In the genomic region with DNA sequence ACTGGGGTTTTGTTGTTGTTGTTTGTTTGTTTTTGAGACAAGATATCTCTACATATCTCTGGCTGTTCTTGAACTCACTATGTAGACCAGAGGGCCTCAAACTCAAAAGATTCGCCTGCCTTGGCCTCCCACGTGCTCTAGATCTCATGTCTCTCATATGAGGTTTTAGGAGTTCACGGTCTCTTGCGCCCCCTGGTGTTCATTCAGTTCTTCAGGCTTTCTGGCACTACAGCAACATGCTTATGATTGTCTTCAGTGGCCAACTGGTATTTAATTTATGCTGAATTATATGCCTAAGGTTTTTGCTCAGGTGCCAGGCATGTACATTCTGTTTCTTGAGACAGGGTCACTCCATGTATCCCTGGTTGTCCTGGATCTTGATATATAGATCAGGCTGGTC, we compare ENCODE assay signal across 7 mouse cellular contexts. TPM values are rescaled to one million over a fixed set of nuclear protein-coding genes. Genes with fewer than 3 reads are reported as not detected.
A peak's percentile ranks its signal among the peaks of the same experiment; 100 is the strongest.
DNase-seq lines count a peak whose midpoint lies in the region; ATAC-seq and TF ChIP-seq lines count a peak whose summit lies in the region.

No protein-coding gene starts in this region.

- H3K27me3 ChIP-seq in Patski = no peaks in the 10 kb centered on the region
- H3K27me3 ChIP-seq in forebrain, postnatal 0 days (ENCODE audit: insufficient read depth, low read length) = no peaks in the 10 kb centered on the region
- no peaks in the 10 kb centered on the region for H3K27me3 ChIP-seq in hindbrain, embryonic 16.5 days (replicated peaks; ENCODE audit: control insufficient read depth, insufficient read depth, low read length)
- H3K27me3 ChIP-seq in midbrain, embryonic 10.5 days (ENCODE audit: low read depth, poor library complexity, severe bottlenecking) = no peaks in the 10 kb centered on the region
- H3K27me3 ChIP-seq in small intestine, adult 2 months (ENCODE audit: control insufficient read depth, insufficient read depth, low read length) = no peaks in the 10 kb centered on the region

- in situ Hi-C loops in Patski (cut with MboI; ENCODE audit: low pct_unique_long_range_greater_than_20kb) = loop anchor here (5.0 to 25.0 kb wide), 2 partner anchors 160 to 530 kb away; no protein-coding TSS in a partner anchor

- H3K4me2 ChIP-seq in forebrain, postnatal 0 days (ENCODE audit: low read depth) = no peak overlapping the region
- H3K4me2 ChIP-seq in hindbrain, embryonic 16.5 days (ENCODE audit: low read length) = no peak overlapping the region

- no peak for ATAC-seq in Patski
- peak; percentile 53 for ATAC-seq in forebrain, postnatal 0 days
- ATAC-seq in hindbrain, embryonic 16.5 days = peak; percentile 53; the same call in 1 of the 2 replicates

- 2% methylated on average over 4 of the region's 4 CpGs for WGBS in forebrain, postnatal 0 days
- 2% methylated on average over 4 of the region's 4 CpGs for WGBS in hindbrain, embryonic 16.5 days
- 6% methylated on average over 4 of the region's 4 CpGs for WGBS in midbrain, embryonic 10.5 days
- 4% methylated on average over 4 of the region's 4 CpGs for WGBS in small intestine, adult 2 months

- H3K9ac ChIP-seq in forebrain, postnatal 0 days = no peak overlapping the region
- H3K9ac ChIP-seq in hindbrain, embryonic 16.5 days (ENCODE audit: low read depth, low read length) = no peak overlapping the region

- H3K27ac ChIP-seq in forebrain, postnatal 0 days (ENCODE audit: low read depth, low read length) = no peak overlapping the region
- H3K27ac ChIP-seq in hindbrain, embryonic 16.5 days (ENCODE audit: low read depth, low read length) = no peak overlapping the region
- H3K27ac ChIP-seq in left cerebral cortex, adult 2 months = no peak overlapping the region
- no peak overlapping the region for H3K27ac ChIP-seq in midbrain, embryonic 10.5 days (replicated peaks)
- no peak overlapping the region for H3K27ac ChIP-seq in small intestine, adult 2 months (ENCODE audit: insufficient read depth, low read depth, low read length)

- intact Hi-C loops in left cerebral cortex, adult 2 months (cut with DNase I) = loop anchor here (1.0 kb wide), 1 partner anchor 162 kb away; no protein-coding TSS in a partner anchor

- POLR2A ChIA-PET in Patski (lab: Charles Lee) = no interaction called here

- no peak overlapping the region for H3K4me3 ChIP-seq in forebrain, postnatal 0 days (ENCODE audit: low read depth, low read length)
- H3K4me3 ChIP-seq in hindbrain, embryonic 16.5 days (ENCODE audit: low read length) = no peak overlapping the region
- no peak overlapping the region for H3K4me3 ChIP-seq in left cerebral cortex, adult 2 months
- no peak overlapping the region for H3K4me3 ChIP-seq in midbrain, embryonic 10.5 days
- no peak overlapping the region for H3K4me3 ChIP-seq in small intestine, adult 2 months (ENCODE audit: low read depth, low read length)

- TF ChIP-seq POLR2A in small intestine, adult 2 months (IDR thresholded peaks at IDR 0.05; ENCODE audit: low read depth, low read length) = no peak

- no peaks in the 10 kb centered on the region for H3K4me1 ChIP-seq in forebrain, postnatal 0 days (ENCODE audit: insufficient read depth)
- peaks cover 2% of the 10 kb centered on the region for H3K4me1 ChIP-seq in hindbrain, embryonic 16.5 days (ENCODE audit: control insufficient read depth, insufficient read depth, low read depth, low read length)
- H3K4me1 ChIP-seq in midbrain, embryonic 10.5 days = peaks cover 21% of the 10 kb centered on the region
- no peaks in the 10 kb centered on the region for H3K4me1 ChIP-seq in small intestine, adult 2 months (ENCODE audit: control insufficient read depth, insufficient read depth, insufficient read length, low read length)

- CTCF ChIA-PET in Patski (lab: Charles Lee) = interaction anchor here (1.3 kb wide), 1 partner anchor 158 kb away, joined by 3 read pairs; no protein-coding TSS in a partner anchor

- DNase-seq in Patski (ENCODE audit: low read depth, low spot score) = no peak
- DNase-seq in cerebellum, adult 18-20 months = peak; percentile 84 to 88
- DNase-seq in forebrain, postnatal 0 days = peak; percentile 90
- DNase-seq in left cerebral cortex, adult 2 months (ENCODE audit: extremely low spot score in 1 of 2, low spot score in 2 of 2) = peak; percentile 80 to 83
- DNase-seq in midbrain, embryonic 10.5 days (ENCODE audit: low spot score) = peak; percentile 80

- H3K36me3 ChIP-seq in forebrain, postnatal 0 days (ENCODE audit: insufficient read depth) = peaks cover 9% of the 10 kb centered on the region
- H3K36me3 ChIP-seq in hindbrain, embryonic 16.5 days (ENCODE audit: control insufficient read depth, insufficient read depth, low read length) = no peaks in the 10 kb centered on the region; the same call in 1 of the 2 replicates
- peaks cover 43% of the 10 kb centered on the region for H3K36me3 ChIP-seq in midbrain, embryonic 10.5 days
- 0 out of 2 replicates have a peak, but pooled peaks cover 8% of the 10 kb centered on the region for H3K36me3 ChIP-seq in small intestine, adult 2 months (ENCODE audit: control insufficient read depth, insufficient read depth, low read length)

- no peaks in the 10 kb centered on the region for H3K9me3 ChIP-seq in forebrain, postnatal 0 days (ENCODE audit: low read length)
- H3K9me3 ChIP-seq in hindbrain, embryonic 16.5 days (ENCODE audit: control insufficient read depth, low read length) = no peaks in the 10 kb centered on the region
- no peaks in the 10 kb centered on the region for H3K9me3 ChIP-seq in midbrain, embryonic 10.5 days (replicated peaks)

- TF ChIP-seq CTCF in Patski (IDR thresholded peaks at IDR 0.05) = peak; percentile 63
- TF ChIP-seq CTCF in forebrain, postnatal 0 days (IDR thresholded peaks at IDR 0.05; ENCODE audit: low read depth) = peak; percentile 89
- TF ChIP-seq CTCF in left cerebral cortex, adult 2 months (IDR thresholded peaks at IDR 0.05) = peak; percentile 91
- peak; percentile 67; the same call in 1 of the 2 replicates for TF ChIP-seq CTCF in small intestine, adult 2 months (IDR thresholded peaks at IDR 0.05; ENCODE audit: extremely low read depth, insufficient read length, insufficient replicate concordance, low read depth, low read length)

RNA-seq across cellular contexts. Expression of a gene that starts 6.3 kb away (rescaled TPM):
- polyA plus RNA-seq in Patski (2021) = 11.6 TPM
- 6.5 and 7.2 TPM in 2 replicates for total RNA-seq in forebrain, postnatal 0 days (2014; rRNA removed)
- 1.2 and 2.2 TPM in 2 replicates for polyA plus RNA-seq in forebrain, postnatal 0 days (2015; fragmentation: Nextera tagmentation; extraction: Ambion mirVana)
- polyA plus RNA-seq in hindbrain, embryonic 16.5 days (2015; fragmentation: Nextera tagmentation; extraction: Ambion mirVana) = 2.9 and 5.6 TPM in 2 replicates
- 1 to 10 TPM; 7.5 to 7.8 TPM for total RNA-seq in left cerebral cortex, adult 2 months (2021)
- polyA plus RNA-seq in midbrain, embryonic 10.5 days (2016; fragmentation: Nextera tagmentation; extraction: Ambion mirVana) = 13.1 and 13.3 TPM in 2 replicates
- 4.2 and 6.2 TPM in 2 replicates for polyA plus RNA-seq in small intestine, adult 2 months (2012; rRNA removed)

RNA-seq across cellular contexts. Expression of a gene that starts 22.1 kb away (rescaled TPM):
- not detected for polyA plus RNA-seq in Patski (2021)
- total RNA-seq in forebrain, postnatal 0 days (2014; rRNA removed) = 0.15 and 0.33 TPM in 2 replicates
- 0.24 and 0.36 TPM in 2 replicates for polyA plus RNA-seq in forebrain, postnatal 0 days (2015; fragmentation: Nextera tagmentation; extraction: Ambion mirVana)
- polyA plus RNA-seq in hindbrain, embryonic 16.5 days (2015; fragmentation: Nextera tagmentation; extraction: Ambion mirVana) = 0.33 and 0.70 TPM in 2 replicates
- total RNA-seq in left cerebral cortex, adult 2 months (2021) = under 1 TPM; 0.40 to 0.54 TPM
- 8.2 and 9.7 TPM in 2 replicates for polyA plus RNA-seq in midbrain, embryonic 10.5 days (2016; fragmentation: Nextera tagmentation; extraction: Ambion mirVana)
- 0.03 and 0.06 TPM in 2 replicates for polyA plus RNA-seq in small intestine, adult 2 months (2012; rRNA removed)

RNA-seq across cellular contexts. Expression of a gene that starts 27.4 kb away (rescaled TPM):
- polyA plus RNA-seq in Patski (2021) = 33.6 TPM
- total RNA-seq in forebrain, postnatal 0 days (2014; rRNA removed) = 124 and 139 TPM in 2 replicates
- 227 and 298 TPM in 2 replicates for polyA plus RNA-seq in forebrain, postnatal 0 days (2015; fragmentation: Nextera tagmentation; extraction: Ambion mirVana)
- polyA plus RNA-seq in hindbrain, embryonic 16.5 days (2015; fragmentation: Nextera tagmentation; extraction: Ambion mirVana) = 197 and 201 TPM in 2 replicates
- 10 to 100 TPM; 15.1 to 17.2 TPM for total RNA-seq in left cerebral cortex, adult 2 months (2021)
- polyA plus RNA-seq in midbrain, embryonic 10.5 days (2016; fragmentation: Nextera tagmentation; extraction: Ambion mirVana) = 152 and 156 TPM in 2 replicates
- 10.2 and 17.0 TPM in 2 replicates for polyA plus RNA-seq in small intestine, adult 2 months (2012; rRNA removed)

RNA-seq across cellular contexts. Expression of a gene that starts 50.4 kb away (rescaled TPM):
- not detected for polyA plus RNA-seq in Patski (2021)
- 0.15 TPM in 1 of 2 replicates, not detected in the other for total RNA-seq in forebrain, postnatal 0 days (2014; rRNA removed)
- polyA plus RNA-seq in forebrain, postnatal 0 days (2015; fragmentation: Nextera tagmentation; extraction: Ambion mirVana) = 0.62 and 0.65 TPM in 2 replicates
- polyA plus RNA-seq in hindbrain, embryonic 16.5 days (2015; fragmentation: Nextera tagmentation; extraction: Ambion mirVana) = 0.20 and 0.46 TPM in 2 replicates
- total RNA-seq in left cerebral cortex, adult 2 months (2021) = under 1 TPM; 0.44 to 0.57 TPM
- polyA plus RNA-seq in midbrain, embryonic 10.5 days (2016; fragmentation: Nextera tagmentation; extraction: Ambion mirVana) = 0.09 TPM in 1 of 2 replicates, not detected in the other
- 0.09 TPM in 1 of 2 replicates, not detected in the other for polyA plus RNA-seq in small intestine, adult 2 months (2012; rRNA removed)

RNA-seq across cellular contexts. Expression of a gene that starts 59.2 kb away (rescaled TPM):
- polyA plus RNA-seq in Patski (2021) = 59.8 TPM
- 53.6 and 64.8 TPM in 2 replicates for total RNA-seq in forebrain, postnatal 0 days (2014; rRNA removed)
- 41.4 and 43.1 TPM in 2 replicates for polyA plus RNA-seq in forebrain, postnatal 0 days (2015; fragmentation: Nextera tagmentation; extraction: Ambion mirVana)
- polyA plus RNA-seq in hindbrain, embryonic 16.5 days (2015; fragmentation: Nextera tagmentation; extraction: Ambion mirVana) = 100 and 106 TPM in 2 replicates
- 100 to 1,000 TPM in 1 of 2 experiments, 10 to 100 TPM in 1; 92.2 to 127 TPM for total RNA-seq in left cerebral cortex, adult 2 months (2021)
- 212 and 273 TPM in 2 replicates for polyA plus RNA-seq in midbrain, embryonic 10.5 days (2016; fragmentation: Nextera tagmentation; extraction: Ambion mirVana)
- polyA plus RNA-seq in small intestine, adult 2 months (2012; rRNA removed) = 20.1 and 24.1 TPM in 2 replicates
